ENCODE assay signal across 16 mouse cellular contexts in genomic region chr17:48474282-48474681, GRCm38 (mm10). TPM values are rescaled to one million over a fixed set of nuclear protein-coding genes. Genes with fewer than 3 reads are reported as not detected.
A peak's percentile ranks its signal among the peaks of the same experiment; 100 is the strongest.
DNase-seq lines count a peak whose midpoint lies in the region; TF ChIP-seq lines count a peak whose summit lies in the region.
"Not testable (repeated sequence)": the region's sequence is repeated elsewhere in the genome, so short reads cannot be mapped to it uniquely, and the experiment has no call there.
"Had no signal": no experiment of that assay in that cellular context is flagged by ENCODE, and none has a peak within 500 bp of the region (broad histone marks: within the 10 kb centered on the region; RNA-seq: fewer than 3 reads in every experiment).

No protein-coding gene starts in this region.

- not testable (repeated sequence) for H3K36me3 ChIP-seq in liver, adult 2 months (ENCODE audit: control insufficient read depth, insufficient read depth, low read length)

- TF ChIP-seq POLR2A in liver, adult 2 months (IDR thresholded peaks at IDR 0.05; ENCODE audit: extremely low read depth, insufficient read depth, low read length) = not testable (repeated sequence)

- H3K27me3 ChIP-seq in liver, adult 2 months (ENCODE audit: control insufficient read depth, insufficient read depth, low read length) = not testable (repeated sequence)

- WGBS in liver, adult 2 months = 69% methylated on average over 6 of the region's 6 CpGs

- not testable (repeated sequence) for H3K9ac ChIP-seq in liver, adult 2 months (ENCODE audit: low read depth, low read length)

- H3K4me1 ChIP-seq in liver, adult 2 months (ENCODE audit: control insufficient read depth, insufficient read depth, low read length) = not testable (repeated sequence)

- not testable (repeated sequence) for H3K79me2 ChIP-seq in liver, adult 2 months (ENCODE audit: control insufficient read depth, insufficient read depth, low read length)

- H3K4me3 ChIP-seq in liver, adult 2 months (ENCODE audit: insufficient read depth, low read depth, low read length) = not testable (repeated sequence)

- not testable (repeated sequence) for H3K27ac ChIP-seq in liver, adult 2 months (replicated peaks; ENCODE audit: insufficient read depth, low read depth, low read length)

- intact Hi-C loops in heart, postnatal 10 days (cut with DNase I) = loop anchor here (10.0 kb wide), 1 partner anchor 921 kb away; no protein-coding TSS in a partner anchor

- DNase-seq in heart, adult 11 months = peak; percentile 91
- DNase-seq in heart, adult 18-20 months = peak; percentile 51 to 63
- DNase-seq in heart, adult 8-10 months (ENCODE audit: low spot score) = peak; percentile 33
- peak; percentile 30 to 35 for DNase-seq in heart, adult 9 months (ENCODE audit: low spot score in 2 of 2)
- DNase-seq in heart, postnatal 10 days = peak; percentile 33 to 54
- DNase-seq in liver, adult 2 months (ENCODE audit: extremely low read depth, low read depth, low spot score) = peak; percentile 36

- TF ChIP-seq CTCF in liver, adult 2 months (IDR thresholded peaks at IDR 0.05; ENCODE audit: low read depth, low read length) = not testable (repeated sequence)

RNA-seq across cellular contexts. Expression of gene Unc5cl, which starts 19.6 kb away (rescaled TPM):
- total RNA-seq in heart, adult 18-20 months (2021) = under 1 TPM in 1 of 2 experiments, not detected in 1; 0.36 TPM
- total RNA-seq in heart, adult 8-10 months (2022) = not detected
- total RNA-seq in heart, postnatal 10 days (2021) = under 1 TPM in 1 of 2 experiments, not detected in 1; 0.72 TPM
- total RNA-seq in liver, adult 2 months (2014; rRNA removed) = 0.20 TPM in 1 of 2 replicates, not detected in the other
- 0.05 and 0.43 TPM in 2 replicates for polyA plus RNA-seq in liver, adult 2 months (2012; rRNA removed)
- total RNA-seq: adrenal gland, adult 2 months; adrenal gland, adult 8-10 months; adrenal gland, postnatal 25 days; adrenal gland, postnatal 36 days had no signal
- polyA plus RNA-seq: adrenal gland, adult 2 months; C2C12 had no signal

RNA-seq across cellular contexts. Expression of gene Tspo2, which starts 23.0 kb away (rescaled TPM):
- total RNA-seq in heart, adult 18-20 months (2021) = under 1 TPM; 0.55 to 0.62 TPM
- total RNA-seq in heart, adult 8-10 months (2022) = not detected
- 1 to 10 TPM in 1 of 2 experiments, not detected in 1; 1.0 TPM for total RNA-seq in heart, postnatal 10 days (2021)
- total RNA-seq in liver, adult 2 months (2014; rRNA removed) = not detected in 2 replicates
- polyA plus RNA-seq in liver, adult 2 months (2012; rRNA removed) = 0.34 TPM in 1 of 2 replicates, not detected in the other
- total RNA-seq: adrenal gland, adult 18-20 months; adrenal gland, adult 2 months; adrenal gland, postnatal 25 days; adrenal gland, postnatal 36 days; CH12.LX; ES-E14 had no signal
- polyA plus RNA-seq: adrenal gland, adult 2 months; C2C12; CD4-positive, CD25-positive, alpha-beta regulatory T cell, adult 4 months had no signal

RNA-seq across cellular contexts. Expression of gene Apobec2, which starts 41.6 kb away (rescaled TPM):
- 100 to 1,000 TPM; 211 to 226 TPM for total RNA-seq in heart, adult 18-20 months (2021)
- 100 to 1,000 TPM; 239 to 263 (median 259) TPM for total RNA-seq in heart, adult 8-10 months (2022)
- total RNA-seq in heart, postnatal 10 days (2021) = 100 to 1,000 TPM; 227 to 228 TPM
- 0.28 TPM in 1 of 2 replicates, not detected in the other for total RNA-seq in liver, adult 2 months (2014; rRNA removed)
- not detected in 2 replicates for polyA plus RNA-seq in liver, adult 2 months (2012; rRNA removed)
- polyA plus RNA-seq: G1E had no signal

Comparison
In these comparisons a context has a peak if more than half of its experiments do, and no peak if none do; other contexts are left out.
1. DNase-seq: peak in every context shown above with its lines; median percentile 91 in heart, adult 11 months; 57 in heart, adult 18-20 months; 44 in heart, postnatal 10 days; 36 in liver, adult 2 months; 33 in heart, adult 8-10 months; 32 in heart, adult 9 months.
2. RNA of gene Apobec2, which starts 41.6 kb away (total RNA-seq): 239 to 263 TPM in heart, adult 8-10 months, 227 to 228 TPM in heart, postnatal 10 days and 211 to 226 TPM in heart, adult 18-20 months; 0.28 TPM in liver, adult 2 months; every median in the first group is over 100 times any median in the second.